Mouse (Mus musculus): ENCODE results near the gene Gss. TPM values are rescaled to one million over a fixed set of nuclear protein-coding genes. Genes with fewer than 3 reads are reported as not detected.

The Gss gene
- polyA plus RNA-seq, 1 experiment, result 20.6 TPM

- Histone ChIP-seq H3K4me1 (replicated peaks; ENCODE audit: control insufficient read depth, insufficient read depth, low read length) (peaks cover 5% of the 10 kb centered on the region), H3K27me3 (ENCODE audit: control insufficient read depth, insufficient read depth, low read length) (no peaks in the 10 kb centered on the region; the same call in 1 of the 2 replicates), H3K27ac (ENCODE audit: control insufficient read depth, insufficient read depth, low read length) (no peak overlapping the region), H3K4me3 (ENCODE audit: control insufficient read depth, insufficient read depth, low read length) (no peak overlapping the region), H3K36me3 (ENCODE audit: control insufficient read depth, insufficient read depth, low read length) (peaks cover 8% of the 10 kb centered on the region; the same call in 1 of the 2 replicates)
- DNase-seq, result no peak
- 3% methylated on average over 35 of the region's 35 CpGs for WGBS
- TF ChIP-seq CTCF (IDR thresholded peaks at IDR 0.05; ENCODE audit: borderline replicate concordance, control insufficient read depth, extremely low read depth, insufficient read depth, low read length, poor library complexity) (no peak), POLR2A (IDR thresholded peaks at IDR 0.05; ENCODE audit: control insufficient read depth, extremely low read depth, insufficient read depth, low read length, poor library complexity) (no peak)
These were observed 36.6 kb upstream of the Gss start for GRCm38 (mm10) chr2:155629231-155629661.

- no peak overlapping the region for H3K4me3 ChIP-seq (ENCODE audit: control insufficient read depth, insufficient read depth, low read length)
- peaks cover under 1% of the 10 kb centered on the region; the same call in 1 of the 2 replicates for H3K36me3 ChIP-seq (ENCODE audit: control insufficient read depth, insufficient read depth, low read length)
- peaks cover 5% of the 10 kb centered on the region for H3K4me1 ChIP-seq (replicated peaks; ENCODE audit: control insufficient read depth, insufficient read depth, low read length)
- no peaks in the 10 kb centered on the region; the same call in 1 of the 2 replicates for H3K27me3 ChIP-seq (ENCODE audit: control insufficient read depth, insufficient read depth, low read length)
- 95% methylated on average over 13 of the region's 13 CpGs for WGBS
- no peak overlapping the region for H3K27ac ChIP-seq (ENCODE audit: control insufficient read depth, insufficient read depth, low read length)
- no peak for DNase-seq
- TF ChIP-seq POLR2A (IDR thresholded peaks at IDR 0.05; ENCODE audit: control insufficient read depth, extremely low read depth, insufficient read depth, low read length, poor library complexity) (no peak), CTCF (IDR thresholded peaks at IDR 0.05; ENCODE audit: borderline replicate concordance, control insufficient read depth, extremely low read depth, insufficient read depth, low read length, poor library complexity) (no peak)
These were observed 35.9 kb upstream of the Gss start for GRCm38 (mm10) chr2:155628519-155628918.

- Histone ChIP-seq H3K27me3 (ENCODE audit: control insufficient read depth, insufficient read depth, low read length) (no peaks in the 10 kb centered on the region; the same call in 1 of the 2 replicates), H3K36me3 (ENCODE audit: control insufficient read depth, insufficient read depth, low read length) (no peaks in the 10 kb centered on the region), H3K4me3 (ENCODE audit: control insufficient read depth, insufficient read depth, low read length) (no peak overlapping the region), H3K27ac (ENCODE audit: control insufficient read depth, insufficient read depth, low read length) (no peak overlapping the region), H3K4me1 (replicated peaks; ENCODE audit: control insufficient read depth, insufficient read depth, low read length) (peaks cover 5% of the 10 kb centered on the region)
- no peak for TF ChIP-seq POLR2A (IDR thresholded peaks at IDR 0.05; ENCODE audit: control insufficient read depth, extremely low read depth, insufficient read depth, low read length, poor library complexity)
- TF ChIP-seq CTCF (IDR thresholded peaks at IDR 0.05; ENCODE audit: borderline replicate concordance, control insufficient read depth, extremely low read depth, insufficient read depth, low read length, poor library complexity), result no peak
- DNase-seq, result no peak
- WGBS, result 92% methylated on average over 9 of the region's 9 CpGs
These were observed 35.5 kb upstream of the Gss start for GRCm38 (mm10) chr2:155628112-155628511.

GRCm38 (mm10) chr2:155627030-155627738 is 34.6 kb upstream of the Gss start:
- Histone ChIP-seq H3K27me3 (ENCODE audit: control insufficient read depth, insufficient read depth, low read length) (no peaks in the 10 kb centered on the region; the same call in 1 of the 2 replicates), H3K27ac (ENCODE audit: control insufficient read depth, insufficient read depth, low read length) (no peak overlapping the region), H3K36me3 (ENCODE audit: control insufficient read depth, insufficient read depth, low read length) (no peaks in the 10 kb centered on the region), H3K4me3 (ENCODE audit: control insufficient read depth, insufficient read depth, low read length) (no peak overlapping the region), H3K4me1 (replicated peaks; ENCODE audit: control insufficient read depth, insufficient read depth, low read length) (peaks cover 5% of the 10 kb centered on the region)
- DNase-seq, result peak; percentile 76
- 38% methylated on average over 21 of the region's 21 CpGs for WGBS
- TF ChIP-seq CTCF (IDR thresholded peaks at IDR 0.05; ENCODE audit: borderline replicate concordance, control insufficient read depth, extremely low read depth, insufficient read depth, low read length, poor library complexity) (peak; percentile 96), POLR2A (IDR thresholded peaks at IDR 0.05; ENCODE audit: control insufficient read depth, extremely low read depth, insufficient read depth, low read length, poor library complexity) (no peak)

GRCm38 (mm10) chr2:155626277-155626676 is 33.7 kb upstream of the Gss start:
- DNase-seq, result no peak
- H3K36me3 ChIP-seq (ENCODE audit: control insufficient read depth, insufficient read depth, low read length), result no peaks in the 10 kb centered on the region
- H3K27ac ChIP-seq (ENCODE audit: control insufficient read depth, insufficient read depth, low read length), result no peak overlapping the region
- WGBS, result 66% methylated on average over 15 of the region's 15 CpGs
- no peaks in the 10 kb centered on the region; the same call in 1 of the 2 replicates for H3K27me3 ChIP-seq (ENCODE audit: control insufficient read depth, insufficient read depth, low read length)
- TF ChIP-seq POLR2A (IDR thresholded peaks at IDR 0.05; ENCODE audit: control insufficient read depth, extremely low read depth, insufficient read depth, low read length, poor library complexity), result no peak
- no peak for TF ChIP-seq CTCF (IDR thresholded peaks at IDR 0.05; ENCODE audit: borderline replicate concordance, control insufficient read depth, extremely low read depth, insufficient read depth, low read length, poor library complexity)
- peaks cover 5% of the 10 kb centered on the region for H3K4me1 ChIP-seq (replicated peaks; ENCODE audit: control insufficient read depth, insufficient read depth, low read length)
- no peak overlapping the region for H3K4me3 ChIP-seq (ENCODE audit: control insufficient read depth, insufficient read depth, low read length)

- Histone ChIP-seq H3K36me3 (ENCODE audit: control insufficient read depth, insufficient read depth, low read length) (no peaks in the 10 kb centered on the region), H3K4me1 (replicated peaks; ENCODE audit: control insufficient read depth, insufficient read depth, low read length) (peaks cover 5% of the 10 kb centered on the region), H3K4me3 (ENCODE audit: control insufficient read depth, insufficient read depth, low read length) (no peak overlapping the region), H3K27me3 (ENCODE audit: control insufficient read depth, insufficient read depth, low read length) (no peaks in the 10 kb centered on the region; the same call in 1 of the 2 replicates), H3K27ac (ENCODE audit: control insufficient read depth, insufficient read depth, low read length) (no peak overlapping the region)
- DNase-seq, result peak; percentile 28
- WGBS, result 41% methylated on average over 10 of the region's 10 CpGs
- TF ChIP-seq POLR2A (IDR thresholded peaks at IDR 0.05; ENCODE audit: control insufficient read depth, extremely low read depth, insufficient read depth, low read length, poor library complexity) (no peak), CTCF (IDR thresholded peaks at IDR 0.05; ENCODE audit: borderline replicate concordance, control insufficient read depth, extremely low read depth, insufficient read depth, low read length, poor library complexity) (peak; percentile 22; the same call in 1 of the 2 replicates)
These were observed 32.1 kb upstream of the Gss start for GRCm38 (mm10) chr2:155624730-155625129.
